Mouse (Mus musculus): Measurements from ENCODE around the gene Gprc5a. TPM values are rescaled to one million over a fixed set of nuclear protein-coding genes. Genes with fewer than 3 reads are reported as not detected.

Gprc5a gene
- polyA plus RNA-seq, 1 experiment from 2014 or later: 24.7 TPM

DNA sequence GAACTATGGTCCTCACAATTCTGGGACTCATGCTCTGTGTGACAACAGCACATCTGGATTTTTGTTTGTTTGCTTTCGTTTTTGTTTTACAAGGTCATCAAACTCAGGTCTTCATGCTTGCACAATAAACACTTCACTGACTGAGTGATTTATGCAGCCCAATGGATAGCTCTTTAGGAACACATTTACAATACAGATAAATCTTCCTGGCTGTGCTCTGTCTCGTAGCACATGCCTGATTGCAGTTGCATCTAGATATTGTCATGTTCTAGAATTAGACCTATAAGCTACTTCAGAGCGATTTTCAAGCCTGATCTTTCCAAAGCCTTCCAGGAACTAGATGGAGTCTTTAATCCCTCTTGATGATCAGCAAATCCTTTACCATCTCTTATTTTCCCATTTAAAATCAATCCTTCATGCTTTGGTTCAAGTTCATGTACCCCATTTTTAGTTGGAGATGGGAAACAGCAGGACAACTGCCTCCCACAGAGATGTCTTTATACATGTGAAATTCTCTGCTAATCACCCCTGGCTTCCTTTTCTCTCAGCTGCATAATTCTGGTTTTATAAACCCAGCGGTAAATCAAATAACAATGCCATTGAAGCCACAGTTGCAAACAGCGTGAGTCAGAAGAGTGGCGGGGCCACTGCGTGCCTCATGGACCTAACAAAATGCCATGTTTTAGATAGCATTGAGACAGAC lies 47.1 kb downstream of the Gprc5a start:
- 26% methylated on average over 7 of the region's 7 CpGs for WGBS

GRCm38 (mm10) chr6:135113114-135113436 lies 47.6 kb downstream of the Gprc5a start:
- no peak overlapping the region for H3K4me3 ChIP-seq (replicated peaks; ENCODE audit: low read length)
- H3K4me2 ChIP-seq (ENCODE audit: low read depth, low read length): no peak overlapping the region
- H3K9me3 ChIP-seq (replicated peaks; ENCODE audit: control insufficient read depth, low read length): no peaks in the 10 kb centered on the region
- no peaks in the 10 kb centered on the region for H3K36me3 ChIP-seq (ENCODE audit: control insufficient read depth, insufficient read depth, low read length)
- H3K27ac ChIP-seq (ENCODE audit: low read length): no peak overlapping the region
- no peak overlapping the region for H3K9ac ChIP-seq (ENCODE audit: low read length)
- ATAC-seq (ENCODE audit: insufficient read depth, low FRiP score): no peak
- 26% methylated on average over 6 of the region's 6 CpGs for WGBS
- H3K27me3 ChIP-seq (ENCODE audit: control insufficient read depth, insufficient read depth, low read length): no peaks in the 10 kb centered on the region
- no peaks in the 10 kb centered on the region for H3K4me1 ChIP-seq (ENCODE audit: control insufficient read depth, insufficient read depth, low read length)

More for the DNA sequence above, 47.1 kb downstream of the Gprc5a start:
- H3K36me3 ChIP-seq (ENCODE audit: control insufficient read depth, insufficient read depth, low read length): no peaks in the 10 kb centered on the region
- ATAC-seq (ENCODE audit: insufficient read depth, low FRiP score): no peak
- H3K4me1 ChIP-seq (ENCODE audit: control insufficient read depth, insufficient read depth, low read length): no peaks in the 10 kb centered on the region
- H3K9me3 ChIP-seq (replicated peaks; ENCODE audit: control insufficient read depth, low read length): no peaks in the 10 kb centered on the region
- H3K4me3 ChIP-seq (replicated peaks; ENCODE audit: low read length): no peak overlapping the region
- no peaks in the 10 kb centered on the region for H3K27me3 ChIP-seq (ENCODE audit: control insufficient read depth, insufficient read depth, low read length)
- no peak overlapping the region for H3K27ac ChIP-seq (ENCODE audit: low read length)
- no peak overlapping the region for H3K9ac ChIP-seq (ENCODE audit: low read length)
- no peak overlapping the region for H3K4me2 ChIP-seq (ENCODE audit: low read depth, low read length)

- Histone ChIP-seq H3K27me3 (ENCODE audit: control insufficient read depth, insufficient read depth, low read length) (no peaks in the 10 kb centered on the region), H3K4me2 (ENCODE audit: low read depth, low read length) (no peak overlapping the region), H3K27ac (ENCODE audit: low read length) (no peak overlapping the region), H3K9me3 (replicated peaks; ENCODE audit: control insufficient read depth, low read length) (no peaks in the 10 kb centered on the region), H3K36me3 (ENCODE audit: control insufficient read depth, insufficient read depth, low read length) (no peaks in the 10 kb centered on the region), H3K9ac (ENCODE audit: low read length) (no peak overlapping the region), H3K4me1 (ENCODE audit: control insufficient read depth, insufficient read depth, low read length) (no peaks in the 10 kb centered on the region), H3K4me3 (replicated peaks; ENCODE audit: low read length) (no peak overlapping the region)
- WGBS: 93% methylated on average over 8 of the region's 8 CpGs
- no peak for ATAC-seq (ENCODE audit: insufficient read depth, low FRiP score)
These were observed 51.0 kb downstream of the Gprc5a start for GRCm38 (mm10) chr6:135116479-135116878.

DNA sequence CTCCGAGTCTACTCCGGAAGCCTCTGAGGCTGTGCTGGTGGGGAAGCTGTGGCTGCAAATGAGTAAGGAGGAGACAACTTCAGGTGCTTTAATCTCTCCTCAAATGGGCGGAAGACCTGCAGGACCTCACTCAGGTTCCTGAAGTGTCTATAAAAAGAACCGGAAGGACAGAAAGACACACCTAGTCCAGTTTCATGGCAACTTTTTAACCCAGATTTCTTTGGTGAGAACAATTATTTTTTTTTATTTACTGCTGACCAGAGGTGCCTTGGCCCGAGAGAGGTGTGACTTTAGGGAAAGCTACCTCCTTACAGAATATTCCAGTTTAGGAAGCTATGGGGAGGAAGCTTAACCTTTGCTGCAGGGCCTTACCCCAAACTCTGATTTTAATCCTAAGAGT lies 52.7 kb downstream of the Gprc5a start, which contains the start of gene Gprc5d:
Gprc5d (minus strand) TSS at position 101 of the 400 bp plus-strand sequence.
- H3K9ac ChIP-seq (ENCODE audit: low read length): no peak within 1 kb of the TSS
- H3K36me3 ChIP-seq (ENCODE audit: control insufficient read depth, insufficient read depth, low read length): no peaks in the 10 kb centered on the region
- H3K4me3 ChIP-seq (replicated peaks; ENCODE audit: low read length): no peak within 1 kb of the TSS
- no peak within 1 kb of the TSS for H3K27ac ChIP-seq (ENCODE audit: low read length)
- no peaks in the 10 kb centered on the region for H3K4me1 ChIP-seq (ENCODE audit: control insufficient read depth, insufficient read depth, low read length)
- H3K4me2 ChIP-seq (ENCODE audit: low read depth, low read length): no peak within 1 kb of the TSS
- ATAC-seq (ENCODE audit: insufficient read depth, low FRiP score): no peak
- H3K9me3 ChIP-seq (replicated peaks; ENCODE audit: control insufficient read depth, low read length): no peaks in the 10 kb centered on the region
- 84% methylated on average over 5 of the region's 5 CpGs for WGBS
- H3K27me3 ChIP-seq (ENCODE audit: control insufficient read depth, insufficient read depth, low read length): no peaks in the 10 kb centered on the region

- WGBS: 59% methylated on average over 5 of the region's 5 CpGs
- H3K27me3 ChIP-seq (ENCODE audit: control insufficient read depth, insufficient read depth, low read length): no peaks in the 10 kb centered on the region
- H3K4me3 ChIP-seq (replicated peaks; ENCODE audit: low read length): no peak overlapping the region
- no peak overlapping the region for H3K9ac ChIP-seq (ENCODE audit: low read length)
- no peaks in the 10 kb centered on the region for H3K4me1 ChIP-seq (ENCODE audit: control insufficient read depth, insufficient read depth, low read length)
- no peak overlapping the region for H3K4me2 ChIP-seq (ENCODE audit: low read depth, low read length)
- no peaks in the 10 kb centered on the region for H3K36me3 ChIP-seq (ENCODE audit: control insufficient read depth, insufficient read depth, low read length)
- no peak for ATAC-seq (ENCODE audit: insufficient read depth, low FRiP score)
- H3K27ac ChIP-seq (ENCODE audit: low read length): no peak overlapping the region
- no peaks in the 10 kb centered on the region for H3K9me3 ChIP-seq (replicated peaks; ENCODE audit: control insufficient read depth, low read length)
These were observed 59.4 kb downstream of the Gprc5a start for GRCm38 (mm10) chr6:135124755-135125380.

- no peaks in the 10 kb centered on the region for H3K27me3 ChIP-seq (ENCODE audit: control insufficient read depth, insufficient read depth, low read length)
- H3K4me3 ChIP-seq (replicated peaks; ENCODE audit: low read length): no peak overlapping the region
- H3K9ac ChIP-seq (ENCODE audit: low read length): no peak overlapping the region
- 81% methylated on average over 7 of the region's 7 CpGs for WGBS
- H3K4me1 ChIP-seq (ENCODE audit: control insufficient read depth, insufficient read depth, low read length): no peaks in the 10 kb centered on the region
- no peak overlapping the region for H3K27ac ChIP-seq (ENCODE audit: low read length)
- no peaks in the 10 kb centered on the region for H3K36me3 ChIP-seq (ENCODE audit: control insufficient read depth, insufficient read depth, low read length)
- H3K4me2 ChIP-seq (ENCODE audit: low read depth, low read length): no peak overlapping the region
- ATAC-seq (ENCODE audit: insufficient read depth, low FRiP score): no peak
- no peaks in the 10 kb centered on the region for H3K9me3 ChIP-seq (replicated peaks; ENCODE audit: control insufficient read depth, low read length)
These were observed 67.6 kb downstream of the Gprc5a start for GRCm38 (mm10) chr6:135133086-135133485.

DNA sequence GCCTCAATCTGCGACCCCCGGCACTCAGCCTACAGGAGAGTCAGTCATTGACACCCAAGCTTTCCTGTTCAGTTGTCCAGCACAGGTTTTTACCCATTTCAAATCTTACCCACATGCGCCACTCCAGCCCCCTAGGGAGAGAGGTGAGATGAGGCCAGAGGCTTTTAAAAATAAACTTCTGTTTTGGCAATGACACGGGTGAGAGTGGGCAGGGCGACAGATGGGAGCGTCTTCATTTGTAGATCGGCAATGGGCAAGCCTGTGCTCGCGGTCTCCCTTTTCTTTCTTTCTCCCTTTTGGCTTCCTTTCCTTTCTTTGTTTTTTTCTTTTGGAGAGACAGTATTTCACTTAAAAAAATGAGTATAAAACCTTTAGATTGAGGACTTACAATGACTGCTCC lies 68.0 kb downstream of the Gprc5a start:
- Histone ChIP-seq H3K4me3 (replicated peaks; ENCODE audit: low read length) (no peak overlapping the region), H3K4me2 (ENCODE audit: low read depth, low read length) (no peak overlapping the region), H3K27me3 (ENCODE audit: control insufficient read depth, insufficient read depth, low read length) (no peaks in the 10 kb centered on the region), H3K9ac (ENCODE audit: low read length) (no peak overlapping the region), H3K4me1 (ENCODE audit: control insufficient read depth, insufficient read depth, low read length) (no peaks in the 10 kb centered on the region), H3K27ac (ENCODE audit: low read length) (no peak overlapping the region), H3K9me3 (replicated peaks; ENCODE audit: control insufficient read depth, low read length) (no peaks in the 10 kb centered on the region), H3K36me3 (ENCODE audit: control insufficient read depth, insufficient read depth, low read length) (no peaks in the 10 kb centered on the region)
- WGBS: 88% methylated on average over 9 of the region's 9 CpGs
- ATAC-seq (ENCODE audit: insufficient read depth, low FRiP score): no peak

Other genes with a start within 250 kb of the Gprc5a start
- gene Crebl2, start 235.5 kb upstream of the Gprc5a start, polyA plus RNA-seq (2015; fragmentation: Nextera tagmentation; extraction: Ambion mirVana): 3.3 and 3.9 TPM in 2 replicates
- gene Gpr19, start 167.1 kb upstream of the Gprc5a start, polyA plus RNA-seq (2015; fragmentation: Nextera tagmentation; extraction: Ambion mirVana): 9.7 and 10.5 TPM in 2 replicates
- gene Cdkn1b, start 145.2 kb upstream of the Gprc5a start, polyA plus RNA-seq (2015; fragmentation: Nextera tagmentation; extraction: Ambion mirVana): 15.5 and 17.7 TPM in 2 replicates
- 2.2 and 2.9 TPM in 2 replicates for gene Apold1, start 83.9 kb upstream of the Gprc5a start, polyA plus RNA-seq (2015; fragmentation: Nextera tagmentation; extraction: Ambion mirVana)
- 104 and 105 TPM in 2 replicates for gene Ddx47, start 54.0 kb upstream of the Gprc5a start, polyA plus RNA-seq (2015; fragmentation: Nextera tagmentation; extraction: Ambion mirVana)
- 0.13 and 0.40 TPM in 2 replicates for gene Gprc5d, start 52.6 kb downstream of the Gprc5a start, polyA plus RNA-seq (2015; fragmentation: Nextera tagmentation; extraction: Ambion mirVana)
- 29.1 and 33.3 TPM in 2 replicates for gene Fam234b, start 132.3 kb downstream of the Gprc5a start, polyA plus RNA-seq (2015; fragmentation: Nextera tagmentation; extraction: Ambion mirVana)
- 37.4 and 37.7 TPM in 2 replicates for gene Hebp1, start 132.4 kb downstream of the Gprc5a start, polyA plus RNA-seq (2015; fragmentation: Nextera tagmentation; extraction: Ambion mirVana)
- gene Gsg1, start 188.7 kb downstream of the Gprc5a start, polyA plus RNA-seq (2015; fragmentation: Nextera tagmentation; extraction: Ambion mirVana): 0.87 and 1.6 TPM in 2 replicates
- 12.4 and 28.5 TPM in 2 replicates for gene Pbp2, start 244.8 kb downstream of the Gprc5a start, polyA plus RNA-seq (2015; fragmentation: Nextera tagmentation; extraction: Ambion mirVana)